Mouse (Mus musculus) liver, adult 2 months (tissue): ENCODE data around the gene Dapk2. TPM values are rescaled to one million over a fixed set of nuclear protein-coding genes. Genes with fewer than 3 reads are reported as not detected.
A peak's percentile ranks its signal among the peaks of the same experiment; 100 is the strongest.

Experiments used
- DNase-seq: peaks from one replicate; pipeline ENCODE4 v3.0.0-alpha.2; 2011; ENCODE audit warnings: low read depth, low spot score; ENCODE audit errors: extremely low read depth
- H3K27ac ChIP-seq: fragments of 200-500 bp; replicated peaks from 2 replicates; pipeline ENCODE4 v1.5.1; 2012; ENCODE audit warnings: low read depth, mild to moderate bottlenecking, control low read depth, inconsistent platforms, low read length; ENCODE audit not compliant: insufficient read depth
- H3K27me3 ChIP-seq: fragments of 200-500 bp; 2 replicates; pipeline ENCODE4 v1.6.1; 2012; ENCODE audit warnings: mild to moderate bottlenecking, moderate library complexity, low read length, inconsistent platforms; ENCODE audit not compliant: control insufficient read depth, insufficient read depth
- H3K36me3 ChIP-seq: fragments of 200-500 bp; 2 replicates; pipeline ENCODE4 v1.6.1; 2012; ENCODE audit warnings: low read length, inconsistent platforms; ENCODE audit not compliant: control insufficient read depth, insufficient read depth
- H3K4me1 ChIP-seq: fragments of 200-500 bp; 2 replicates; pipeline ENCODE4 v1.6.1; 2011; ENCODE audit warnings: low read length; ENCODE audit not compliant: control insufficient read depth, insufficient read depth
- H3K4me3 ChIP-seq: fragments of 200-500 bp; 2 replicates; pipeline ENCODE4 v1.5.1; 2011; ENCODE audit warnings: low read depth, mild to moderate bottlenecking, control low read depth, low read length, moderate library complexity; ENCODE audit not compliant: insufficient read depth
- H3K79me2 ChIP-seq: fragments of 200-500 bp; 2 replicates; pipeline ENCODE4 v1.6.1; 2012; ENCODE audit warnings: inconsistent platforms, mild to moderate bottlenecking, low read length, moderate library complexity; ENCODE audit not compliant: control insufficient read depth, insufficient read depth
- H3K9ac ChIP-seq: fragments of 200-500 bp; 2 replicates; pipeline ENCODE4 v1.6.1; 2012; ENCODE audit warnings: low read depth, mild to moderate bottlenecking, control low read depth, inconsistent platforms, low read length
- CTCF ChIP-seq: fragments of 200-500 bp; IDR thresholded peaks from 2 replicates; pipeline ENCODE4 v1.5.1; 2011; ENCODE audit warnings: low read depth, low read length, control low read depth
- POLR2A ChIP-seq: fragments of 200-500 bp; IDR thresholded peaks from 2 replicates; pipeline ENCODE4 v1.6.1; 2011; ENCODE audit warnings: low read length, control low read depth; ENCODE audit not compliant: insufficient read depth; ENCODE audit errors: extremely low read depth
- WGBS: fragments of 180-500 bp; shearing (Covaris S2); methylation state at CpG from one replicate; pipeline ENCODE4 v1.1.7; 2018; 5-methylcytosine and 5-hydroxymethylcytosine counted together
- polyA plus RNA-seq: library from polyadenylated mRNA; depleted of rRNA; stranded (reverse); fragments of >200 nt; gene quantifications from 2 replicates; pipeline ENCODE4 v1.2.3, GENCODE M21; 2012
- total RNA-seq: library from RNA; depleted of rRNA; stranded (reverse); fragments of >200 nt; gene quantifications from 2 replicates; pipeline ENCODE4 v1.2.3, GENCODE M21; 2014

The Dapk2 gene
- total and polyA plus RNA-seq, 2 experiments = 6.2 to 9.6 TPM

- no peaks in the 10 kb centered on the region for H3K36me3 ChIP-seq
- TF ChIP-seq POLR2A = no peak
- no peak for TF ChIP-seq CTCF
- H3K4me3 ChIP-seq = no peak overlapping the region
- WGBS = 81% methylated on average over 7 of the region's 7 CpGs
- no peak overlapping the region for H3K9ac ChIP-seq
- no peak overlapping the region for H3K27ac ChIP-seq
- H3K4me1 ChIP-seq = peaks cover 9% of the 10 kb centered on the region
- DNase-seq = no peak
- H3K27me3 ChIP-seq = no peaks in the 10 kb centered on the region
- peaks cover 9% of the 10 kb centered on the region; the same call in 1 of the 2 replicates for H3K79me2 ChIP-seq
These were observed 44.4 kb downstream of the Dapk2 start for GRCm38 (mm10) chr9:66202463-66202862.

- H3K79me2 ChIP-seq = peaks cover 8% of the 10 kb centered on the region; the same call in 1 of the 2 replicates
- H3K27ac ChIP-seq = no peak overlapping the region
- DNase-seq = no peak
These were observed 47.7 kb downstream of the Dapk2 start for GRCm38 (mm10) chr9:66205702-66206101.

GRCm38 (mm10) chr9:66206825-66207224, 48.8 kb downstream of the Dapk2 start:
- Histone ChIP-seq H3K79me2 (peaks cover 8% of the 10 kb centered on the region; the same call in 1 of the 2 replicates), H3K27me3 (no peaks in the 10 kb centered on the region), H3K4me3 (no peak overlapping the region), H3K36me3 (no peaks in the 10 kb centered on the region), H3K9ac (no peak overlapping the region), H3K27ac (no peak overlapping the region), H3K4me1 (peaks cover 2% of the 10 kb centered on the region)
- WGBS = 74% methylated on average over 5 of the region's 5 CpGs
- DNase-seq = no peak
- no peak for TF ChIP-seq POLR2A

More at GRCm38 (mm10) chr9:66205702-66206101, 47.7 kb downstream of the Dapk2 start:
- H3K4me3 ChIP-seq = no peak overlapping the region
- peaks cover 1% of the 10 kb centered on the region for H3K4me1 ChIP-seq
- no peaks in the 10 kb centered on the region for H3K27me3 ChIP-seq
- 96% methylated on average over 9 of the region's 9 CpGs for WGBS
- no peak overlapping the region for H3K9ac ChIP-seq
- no peak for TF ChIP-seq POLR2A
- TF ChIP-seq CTCF = no peak
- no peaks in the 10 kb centered on the region for H3K36me3 ChIP-seq

GRCm38 (mm10) chr9:66211420-66211819, 53.4 kb downstream of the Dapk2 start:
- no peak for DNase-seq
- WGBS = 66% methylated on average over 4 of the region's 4 CpGs
- Histone ChIP-seq H3K4me3 (no peak overlapping the region), H3K79me2 (peaks cover 8% of the 10 kb centered on the region; the same call in 1 of the 2 replicates), H3K27ac (no peak overlapping the region), H3K4me1 (peaks cover 19% of the 10 kb centered on the region), H3K27me3 (no peaks in the 10 kb centered on the region), H3K9ac (no peak overlapping the region), H3K36me3 (no peaks in the 10 kb centered on the region)
- TF ChIP-seq CTCF (no peak), POLR2A (no peak)

GRCm38 (mm10) chr9:66212088-66212487, 54.1 kb downstream of the Dapk2 start:
- H3K9ac ChIP-seq = no peak overlapping the region
- H3K4me3 ChIP-seq = no peak overlapping the region
- H3K27me3 ChIP-seq = no peaks in the 10 kb centered on the region
- no peak for TF ChIP-seq POLR2A
- no peak for TF ChIP-seq CTCF
- 76% methylated on average over 2 of the region's 2 CpGs for WGBS
- H3K27ac ChIP-seq = peak overlapping the region; percentile 2
- peaks cover 19% of the 10 kb centered on the region for H3K4me1 ChIP-seq
- no peak for DNase-seq
- H3K36me3 ChIP-seq = no peaks in the 10 kb centered on the region
- H3K79me2 ChIP-seq = peaks cover 8% of the 10 kb centered on the region; the same call in 1 of the 2 replicates

- Histone ChIP-seq H3K36me3 (no peaks in the 10 kb centered on the region), H3K4me1 (peaks cover 19% of the 10 kb centered on the region), H3K27me3 (no peaks in the 10 kb centered on the region), H3K79me2 (peaks cover 8% of the 10 kb centered on the region; the same call in 1 of the 2 replicates), H3K4me3 (no peak overlapping the region), H3K9ac (no peak overlapping the region), H3K27ac (peak overlapping the region; percentile 2)
- DNase-seq = peak; percentile 69
- TF ChIP-seq CTCF (no peak), POLR2A (no peak)
- 6% methylated on average over 5 of the region's 5 CpGs for WGBS
These were observed 54.8 kb downstream of the Dapk2 start for GRCm38 (mm10) chr9:66212802-66213201.
